Mouse (Mus musculus) left cerebral cortex, adult 18-20 months (tissue): ENCODE data around the gene Trim72. TPM values are rescaled to one million over a fixed set of nuclear protein-coding genes. Genes with fewer than 3 reads are reported as not detected.
"Not testable (repeated sequence)": the region's sequence is repeated elsewhere in the genome, so short reads cannot be mapped to it uniquely, and the experiment has no call there.

Source experiments
- DNase-seq, 2 experiments: peaks; one replicate each; pipeline ENCODE4 v3.0.0; 2021 to 2022; ENCODE audit warnings: low spot score in 2 of 2, mixed read lengths in 1 of 2
- total RNA-seq, 2 experiments: library from RNA; stranded (reverse); gene quantifications; 2 replicates each; pipeline ENCODE4 v1.2.3; 2021

Trim72 gene
- total RNA-seq, 2 experiments from 2014 or later = 0.66 to 0.72 TPM

DNA sequence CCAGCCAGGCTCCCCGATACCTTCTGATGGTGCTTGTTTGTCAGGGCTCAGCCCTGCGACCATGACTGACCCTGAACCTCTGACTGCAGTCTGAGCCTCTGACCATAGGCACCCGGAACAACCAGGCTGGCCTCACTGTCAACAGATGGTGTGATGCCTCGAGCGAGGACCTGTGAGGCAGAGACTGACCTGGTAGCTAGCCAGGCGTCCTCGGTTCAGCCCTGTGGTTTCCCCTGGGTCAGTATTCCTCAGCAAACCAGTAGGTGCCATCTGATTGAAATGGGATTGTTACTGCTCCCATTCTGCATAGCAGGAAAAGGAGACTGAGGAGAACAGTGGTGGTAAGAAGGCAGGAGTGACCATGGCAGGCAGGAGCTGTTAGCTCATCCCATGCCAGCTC is 2.4 kb downstream of the Trim72 start:
- no peak for DNase-seq

DNA sequence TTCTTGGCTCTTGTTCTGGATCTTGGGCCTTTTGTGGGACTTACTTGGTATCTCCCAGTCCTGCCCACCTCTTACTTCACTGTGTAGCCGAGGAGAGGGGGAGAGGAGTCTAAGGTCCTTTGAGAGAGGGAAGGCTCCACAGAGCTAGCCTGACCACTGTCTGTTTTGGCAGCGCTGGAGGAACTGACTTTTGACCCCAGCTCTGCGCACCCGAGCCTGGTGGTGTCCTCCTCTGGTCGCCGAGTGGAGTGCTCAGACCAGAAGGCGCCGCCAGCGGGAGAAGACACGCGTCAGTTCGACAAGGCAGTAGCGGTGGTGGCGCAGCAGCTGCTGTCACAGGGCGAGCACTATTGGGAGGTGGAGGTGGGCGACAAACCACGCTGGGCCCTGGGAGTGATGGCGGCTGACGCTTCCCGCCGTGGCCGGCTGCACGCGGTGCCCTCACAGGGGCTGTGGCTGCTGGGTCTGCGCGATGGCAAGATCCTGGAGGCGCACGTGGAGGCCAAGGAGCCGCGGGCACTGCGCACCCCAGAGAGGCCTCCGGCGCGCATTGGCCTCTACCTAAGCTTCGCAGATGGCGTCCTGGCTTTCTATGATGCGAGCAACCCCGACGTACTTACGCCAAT is 6.1 kb downstream of the Trim72 start:
- no peak for DNase-seq

DNA sequence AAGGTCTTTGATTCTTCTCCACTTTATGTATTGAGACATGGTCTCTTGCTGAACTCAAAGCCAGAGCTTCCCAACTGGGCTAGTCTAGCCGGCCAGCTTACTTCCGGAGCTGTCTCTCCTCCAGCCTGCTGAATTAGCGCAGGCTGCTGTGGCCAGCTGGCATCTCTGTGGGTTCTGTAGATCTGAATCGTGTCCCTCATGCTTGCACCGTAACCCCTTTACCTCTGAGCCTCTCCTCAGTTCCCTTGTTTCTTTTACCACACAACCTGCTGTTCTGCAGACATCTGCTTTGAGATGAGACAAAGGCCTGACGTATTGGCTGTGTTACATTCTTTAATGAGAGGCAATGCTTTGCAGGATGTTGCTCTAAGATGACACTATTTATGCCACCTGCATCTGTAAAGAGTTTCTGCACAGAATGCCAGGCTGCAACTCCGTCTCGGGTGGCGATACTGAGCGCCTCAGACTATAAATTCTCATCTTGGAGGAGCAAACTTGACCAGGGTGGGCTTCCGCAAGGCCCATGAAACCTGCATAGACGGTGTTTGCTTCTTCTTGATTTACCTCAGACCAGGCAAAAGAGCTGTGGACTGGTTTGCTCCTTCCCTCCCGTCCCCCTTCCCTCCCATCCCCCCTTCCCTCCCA is 8.5 kb downstream of the Trim72 start:
- DNase-seq = no peak

DNA sequence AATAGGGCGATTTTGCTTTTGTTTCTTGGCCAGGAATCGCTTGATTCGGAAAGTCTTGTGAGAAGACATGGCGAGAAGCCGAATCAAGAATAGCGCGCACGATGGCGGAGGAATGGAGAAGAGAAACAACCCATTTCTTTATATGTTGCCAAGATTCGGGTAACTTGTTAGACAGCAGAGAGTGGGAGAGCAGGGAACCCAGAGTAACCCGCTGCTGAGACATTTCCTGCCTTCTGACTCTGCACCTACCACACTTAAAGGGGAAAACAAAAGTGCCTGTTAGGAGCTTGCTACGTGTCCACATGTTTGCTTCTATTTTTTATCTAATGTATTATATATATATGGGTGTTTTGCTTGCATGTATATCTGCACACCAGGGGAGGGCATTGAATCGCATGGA is 9.4 kb downstream of the Trim72 start:
- no peak for DNase-seq

DNA sequence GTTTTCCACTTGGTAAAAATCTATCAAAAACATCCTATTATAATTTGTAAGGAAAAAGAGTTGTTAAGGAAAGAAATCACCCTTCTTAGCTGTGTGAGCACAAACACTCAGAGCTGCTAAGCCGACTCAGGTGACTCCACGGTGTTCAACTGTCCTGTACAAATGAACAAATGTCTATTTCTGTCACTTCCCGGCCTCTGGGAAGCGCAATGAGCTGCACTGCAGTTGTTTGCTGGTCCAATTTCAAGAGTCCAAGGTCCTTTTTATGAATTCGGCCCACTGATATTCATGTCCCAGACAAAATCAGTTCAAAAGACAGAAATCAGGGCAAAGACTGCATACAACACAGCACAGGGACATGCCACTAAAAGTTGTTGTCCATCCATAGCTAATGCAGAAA is 12.4 kb downstream of the Trim72 start:
- not testable (repeated sequence) for DNase-seq

DNA sequence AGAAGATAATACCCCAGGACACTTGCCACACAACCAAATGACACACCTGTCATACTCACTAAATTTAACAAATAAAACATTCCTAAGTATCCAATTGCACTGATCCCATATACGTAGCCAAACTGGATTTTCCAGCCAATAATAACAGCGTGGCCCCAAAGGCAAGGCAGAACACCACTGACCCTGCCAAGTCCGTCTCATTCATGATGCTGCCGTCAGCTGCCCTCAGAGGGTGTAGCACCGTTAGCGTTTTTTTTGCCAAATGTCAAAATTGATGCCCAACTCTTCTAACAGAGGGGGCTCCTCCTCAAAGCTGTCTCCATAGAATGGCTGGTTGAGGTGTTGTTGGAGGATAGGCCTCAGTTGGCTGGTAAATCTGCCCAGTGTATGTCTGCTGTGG is 12.9 kb downstream of the Trim72 start:
- no peak for DNase-seq

DNA sequence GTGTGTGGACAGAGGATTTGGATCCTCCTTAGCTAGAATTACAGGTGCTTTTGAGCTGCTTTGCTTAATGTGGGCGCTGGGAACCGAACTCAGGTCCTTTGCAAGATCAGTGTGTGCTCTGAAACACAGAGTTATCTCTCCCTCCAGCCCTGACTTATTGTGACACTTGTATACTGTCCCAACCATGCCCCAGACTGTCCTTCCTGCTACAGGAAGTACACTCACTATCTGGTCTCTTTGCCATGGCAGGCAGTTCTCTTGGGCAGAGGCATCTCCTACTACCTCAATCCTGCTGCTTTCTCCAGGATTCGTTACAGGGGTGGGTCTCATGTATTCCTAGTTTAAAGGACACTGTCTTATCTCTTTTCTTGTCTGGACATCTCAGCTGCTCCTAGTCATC is 14.5 kb downstream of the Trim72 start:
- DNase-seq = no peak

DNA sequence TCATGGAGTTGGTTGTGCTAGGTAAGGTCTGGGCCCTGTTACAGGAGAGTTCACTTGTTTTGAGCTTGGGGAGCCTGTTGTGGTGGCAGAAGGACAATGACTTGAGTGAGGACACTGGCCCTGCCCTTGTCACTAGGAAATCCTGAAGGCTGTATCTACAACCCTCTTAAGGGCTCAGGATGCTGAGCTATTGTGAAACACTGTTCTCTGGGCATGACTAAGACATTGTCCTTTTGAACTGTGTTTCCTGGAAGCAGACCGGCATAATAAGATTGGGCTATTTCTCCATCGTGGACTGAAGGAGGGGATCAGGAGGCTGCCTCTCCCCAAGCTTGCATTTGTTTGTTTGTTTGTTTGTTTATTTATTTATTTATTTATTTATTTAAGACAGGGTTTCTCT is 15.4 kb downstream of the Trim72 start:
- DNase-seq = no peak

DNA sequence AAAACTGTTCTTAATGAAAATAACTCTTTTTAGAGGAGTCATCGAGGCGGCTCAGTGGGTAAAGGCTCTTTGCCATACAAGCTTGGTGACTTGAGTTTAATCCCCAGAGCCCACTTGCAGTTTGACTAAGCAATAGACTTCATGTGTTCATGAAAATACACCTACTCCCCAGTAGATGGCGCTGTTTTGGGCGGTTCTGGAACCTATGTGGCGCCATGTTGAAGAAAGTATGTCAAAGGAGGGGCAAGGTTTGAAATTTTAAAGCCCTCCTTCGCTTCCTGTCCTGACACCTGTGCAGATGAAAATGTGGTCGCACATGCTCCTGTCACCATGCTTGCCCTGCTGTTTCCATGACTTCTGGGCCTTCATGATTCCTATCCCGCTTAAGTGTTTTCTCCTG is 19.2 kb downstream of the Trim72 start:
- DNase-seq = no peak

DNA sequence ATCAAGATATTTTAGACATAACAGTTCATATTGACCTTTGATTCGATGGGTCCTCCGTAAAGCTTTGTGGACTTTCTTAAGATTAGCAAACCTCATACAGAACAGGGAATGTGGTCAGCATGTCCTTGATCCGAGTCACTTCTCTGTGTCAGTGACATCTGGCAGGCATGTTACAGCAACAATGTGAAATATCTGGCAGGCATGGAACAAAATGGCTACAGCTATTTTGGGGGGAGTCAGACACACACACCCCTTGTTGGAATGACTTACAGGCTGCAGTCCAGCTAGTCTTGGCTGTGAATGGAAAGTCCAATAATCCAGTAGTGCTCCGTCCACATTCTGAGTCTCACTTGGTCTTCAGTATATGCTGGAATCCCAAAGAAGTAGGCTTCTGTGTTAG is 19.8 kb downstream of the Trim72 start:
- DNase-seq = no peak

DNA sequence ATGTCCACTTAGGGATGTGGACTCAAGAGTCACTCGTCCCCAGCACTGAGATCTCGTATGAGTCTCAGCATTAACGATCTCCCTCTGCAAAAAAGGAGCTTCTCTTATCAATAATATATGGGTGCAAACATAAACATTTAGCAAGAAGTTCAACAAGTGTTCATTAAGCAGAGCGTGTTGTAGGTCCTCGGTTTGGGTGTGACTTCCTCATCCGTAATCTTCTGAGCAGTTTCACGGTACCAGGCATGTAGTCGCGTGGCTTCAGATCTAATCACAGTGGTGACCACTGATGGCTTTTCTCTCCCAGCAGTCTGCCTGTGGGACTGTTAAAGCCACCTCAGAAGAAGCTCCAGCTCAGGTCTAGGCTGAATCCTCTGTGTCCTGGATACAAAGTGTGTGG is 20.6 kb downstream of the Trim72 start:
- no peak for DNase-seq

DNA sequence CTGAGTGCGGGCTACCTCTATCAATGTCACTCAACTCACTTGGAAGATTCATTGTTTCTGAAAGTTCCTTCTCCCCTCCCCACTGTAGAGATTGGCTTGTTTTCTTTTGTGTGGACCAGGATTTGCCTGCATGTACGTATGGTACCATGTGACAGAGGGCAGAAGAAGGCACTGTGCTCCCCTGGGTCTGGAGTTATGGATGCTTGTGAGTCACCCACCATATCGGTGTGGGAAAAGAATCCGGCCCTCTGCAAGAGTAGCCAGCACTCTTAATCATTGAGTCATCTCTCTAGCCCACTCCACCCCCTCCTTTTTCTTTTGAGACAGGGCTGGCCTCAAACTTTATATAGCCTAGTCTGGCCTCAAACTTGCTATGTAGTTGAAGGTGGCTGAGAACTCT is 21.2 kb downstream of the Trim72 start:
- no peak for DNase-seq

DNA sequence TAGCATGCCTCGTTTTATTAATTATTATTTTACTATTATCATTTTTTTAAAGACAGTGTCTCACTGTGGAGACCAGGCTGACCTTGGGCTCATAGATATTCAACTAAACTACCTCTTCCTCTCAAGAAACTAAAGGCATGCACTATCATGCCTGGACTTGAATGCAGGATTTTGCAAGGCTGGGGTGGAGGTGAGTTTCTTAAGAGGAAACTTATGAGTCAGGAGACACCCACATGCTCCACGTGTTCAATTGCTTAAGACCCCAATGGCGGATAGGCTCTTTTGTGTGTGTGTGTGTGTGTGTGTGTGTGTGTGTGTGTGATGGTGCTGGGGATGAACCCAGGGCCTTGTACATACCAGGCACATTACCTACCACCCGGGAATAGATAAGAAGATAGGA is 21.6 kb downstream of the Trim72 start:
- no peak for DNase-seq

DNA sequence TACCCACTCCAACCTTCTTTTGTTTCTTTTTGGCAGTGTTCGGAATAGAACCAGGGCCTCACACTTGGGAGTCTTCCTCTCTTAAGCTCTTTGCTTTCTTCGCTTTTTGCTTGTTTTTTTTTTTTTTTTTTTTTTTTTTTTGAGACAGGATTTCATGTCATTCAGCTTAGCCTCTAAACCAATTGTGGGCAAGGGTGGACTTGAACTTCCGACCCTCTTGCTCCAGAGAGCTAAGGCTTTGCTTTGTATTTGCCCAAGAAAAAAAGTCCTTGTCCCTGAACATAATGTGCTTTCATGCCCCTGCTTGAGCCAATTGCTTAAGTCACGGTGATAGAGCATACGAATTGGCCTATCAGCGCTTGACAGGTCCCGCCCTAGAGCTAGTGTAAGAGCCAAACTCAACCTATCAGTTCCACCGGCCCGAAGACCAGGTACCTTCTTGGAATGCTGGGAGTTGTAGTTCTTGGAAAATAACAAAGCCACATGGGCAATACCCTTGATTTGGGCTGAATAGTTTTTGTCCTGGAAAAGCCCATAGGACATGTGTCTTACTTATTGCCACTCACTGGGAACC is 27.7 kb downstream of the Trim72 start:
- DNase-seq = no peak

DNA sequence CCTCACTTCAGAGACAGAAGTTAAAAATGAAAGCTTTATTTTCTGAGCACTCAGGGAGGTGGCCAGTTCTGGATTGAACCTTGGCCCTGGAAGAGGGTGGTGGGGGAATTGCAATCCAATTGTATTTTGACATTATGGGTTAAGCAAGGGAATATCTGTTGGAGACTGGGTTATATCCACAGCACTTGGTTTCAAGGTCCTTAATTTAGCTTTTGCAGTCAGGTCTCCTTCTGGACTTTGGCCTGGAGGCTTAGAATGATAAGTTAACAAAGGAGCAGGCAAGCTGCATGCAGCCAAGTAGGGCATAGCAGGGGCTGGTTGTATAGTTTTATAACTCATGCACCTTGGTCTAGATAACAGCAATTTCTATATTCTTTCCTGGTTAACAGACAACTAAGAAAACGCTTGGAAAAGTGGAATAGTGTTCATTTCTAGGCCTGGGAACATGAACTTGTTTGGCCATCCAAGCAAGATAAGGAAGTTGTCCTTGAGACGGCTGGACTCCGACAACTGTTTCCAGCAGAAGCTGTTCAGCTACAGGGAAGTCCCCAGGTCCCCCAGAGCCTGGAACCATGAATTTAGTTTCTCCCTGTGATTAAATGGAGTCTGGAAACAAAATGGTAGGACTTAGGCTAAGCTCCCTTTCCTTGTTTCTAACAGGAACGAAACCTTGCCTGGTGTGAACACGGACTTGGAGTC is 28.7 kb downstream of the Trim72 start:
- no peak for DNase-seq

DNA sequence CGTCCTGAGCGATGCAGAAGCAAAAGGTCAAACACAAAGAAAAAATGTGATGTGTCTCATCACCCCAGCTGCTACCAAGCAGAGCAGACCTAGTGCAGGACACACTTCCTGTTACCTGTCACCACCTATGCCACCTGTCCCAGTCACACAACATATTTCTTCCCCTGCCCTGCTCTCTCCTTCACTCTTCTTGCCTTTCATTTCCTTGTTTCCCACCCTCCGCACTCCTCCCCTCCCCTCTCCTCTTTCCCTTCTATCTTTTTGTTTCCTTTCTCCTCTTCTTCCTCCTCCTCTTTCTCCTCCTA is 29.2 kb downstream of the Trim72 start:
- no peak for DNase-seq

DNA sequence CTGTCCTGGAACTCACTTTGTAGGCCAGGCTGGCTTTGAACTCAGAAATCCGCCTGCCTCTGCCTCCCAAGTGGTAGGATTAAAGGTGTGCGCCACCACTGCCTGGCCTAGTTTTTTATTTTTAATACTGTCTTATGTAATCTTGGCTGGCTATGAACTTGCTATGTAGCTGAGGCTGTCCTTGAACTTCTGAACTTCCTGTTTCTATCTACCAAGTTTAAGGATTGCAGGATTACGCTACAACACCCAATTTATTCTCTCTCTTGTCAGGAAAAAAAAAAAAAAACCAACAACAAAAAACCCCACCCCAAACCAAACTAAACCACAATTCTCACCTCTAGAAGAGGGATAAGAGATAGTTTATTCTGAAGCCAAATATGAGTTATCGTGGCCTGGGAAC is 29.9 kb downstream of the Trim72 start:
- no peak for DNase-seq

DNA sequence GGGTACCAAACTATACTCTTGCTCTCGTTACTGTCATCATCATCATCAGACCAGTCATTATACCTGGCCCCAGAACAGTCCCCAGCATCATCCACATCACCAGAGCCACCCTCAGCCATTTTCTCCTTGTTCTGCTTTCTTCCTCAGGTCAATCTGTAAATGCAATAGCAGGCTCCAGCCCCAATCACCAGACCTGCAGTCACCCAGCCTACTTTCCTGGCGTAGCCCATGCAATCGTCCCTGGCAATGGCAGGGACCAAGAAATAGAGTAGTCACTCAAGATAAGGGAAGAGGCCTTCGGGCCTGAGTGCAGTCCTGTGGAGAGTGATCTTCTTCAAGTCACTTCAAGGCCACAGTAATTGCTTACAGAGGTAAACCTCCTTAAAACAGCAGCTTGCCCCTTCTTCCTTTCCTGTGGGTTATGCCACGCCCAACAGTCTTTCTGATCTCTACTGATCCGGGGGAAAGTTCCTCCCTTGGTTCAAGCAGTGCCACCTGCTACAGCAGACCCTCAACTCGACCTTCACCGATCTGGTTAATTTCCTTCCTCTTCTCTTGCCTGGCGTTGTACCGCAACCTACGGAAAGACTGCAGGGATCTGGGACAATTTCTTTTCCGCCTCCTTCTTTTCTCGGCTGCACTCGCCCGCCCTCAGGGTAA is 38.5 kb downstream of the Trim72 start:
- DNase-seq = not testable (repeated sequence)

DNA sequence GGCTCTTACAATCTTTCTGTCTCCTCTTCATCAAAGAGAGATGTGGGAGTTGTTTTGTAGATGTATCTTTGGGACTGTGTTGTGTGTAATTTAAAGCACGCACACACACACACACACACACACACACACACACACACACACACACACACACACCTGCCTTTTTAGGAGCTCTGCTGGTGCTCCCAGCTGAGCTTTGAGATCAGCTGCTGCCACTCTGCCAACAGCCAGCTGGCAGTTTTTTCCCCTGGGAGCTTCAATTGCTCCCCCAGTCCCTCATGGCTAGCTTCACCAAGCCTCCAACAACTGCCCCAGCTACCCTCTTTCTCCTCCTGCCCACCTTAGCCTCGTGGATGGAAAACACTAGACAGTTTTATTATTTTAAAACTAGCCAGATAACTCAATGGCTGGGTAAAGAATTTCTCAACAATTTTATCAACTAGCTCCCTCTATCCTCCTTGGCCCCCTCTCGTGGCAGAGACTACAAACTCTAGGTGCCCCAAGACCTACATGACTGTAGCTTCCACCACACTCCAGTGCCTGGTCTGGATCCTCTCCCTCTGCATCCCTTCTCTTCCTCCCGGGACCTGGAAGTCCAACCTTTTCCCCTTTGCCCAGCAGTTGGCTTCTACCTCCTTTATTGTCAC is 40.5 kb downstream of the Trim72 start:
- no peak for DNase-seq

DNA sequence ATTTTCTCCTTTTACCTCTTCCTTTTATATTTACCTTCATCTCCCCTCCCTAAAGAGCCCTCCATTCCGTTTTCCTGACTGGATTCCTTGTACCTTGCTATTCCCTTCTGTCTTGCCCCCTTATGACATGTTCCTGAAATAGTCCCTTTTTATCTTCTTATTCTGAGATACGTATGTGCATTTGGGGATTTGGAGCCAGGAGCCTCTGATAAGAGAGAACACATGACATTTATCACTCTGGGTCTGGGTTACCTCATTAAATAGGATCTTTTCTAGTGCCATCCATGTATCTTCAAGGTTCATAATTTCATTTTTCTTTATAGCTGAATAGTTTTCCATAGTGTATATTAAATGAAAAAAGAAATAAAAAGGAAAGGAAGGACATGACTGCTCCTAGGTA is 41.9 kb downstream of the Trim72 start:
- no peak for DNase-seq

DNA sequence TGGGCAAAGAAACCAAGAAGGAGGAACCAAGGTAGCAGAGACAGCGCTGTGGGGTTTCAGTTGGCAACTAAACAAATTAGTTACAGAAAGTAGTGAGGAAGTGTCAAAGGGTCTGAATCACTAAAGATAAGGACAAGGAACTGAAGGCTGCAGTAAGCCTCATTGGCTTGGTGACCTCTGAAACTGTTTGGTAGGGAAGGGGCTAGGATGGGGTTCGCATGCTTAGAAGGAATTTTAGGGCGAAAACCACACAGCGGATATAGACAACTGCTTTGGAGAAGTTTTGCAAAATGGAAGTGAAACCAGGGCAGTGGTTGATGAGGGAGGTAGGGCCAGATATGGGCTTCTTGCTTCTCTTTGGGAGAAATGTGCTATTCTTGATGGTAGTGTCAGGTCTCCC is 45.1 kb downstream of the Trim72 start:
- no peak for DNase-seq

DNA sequence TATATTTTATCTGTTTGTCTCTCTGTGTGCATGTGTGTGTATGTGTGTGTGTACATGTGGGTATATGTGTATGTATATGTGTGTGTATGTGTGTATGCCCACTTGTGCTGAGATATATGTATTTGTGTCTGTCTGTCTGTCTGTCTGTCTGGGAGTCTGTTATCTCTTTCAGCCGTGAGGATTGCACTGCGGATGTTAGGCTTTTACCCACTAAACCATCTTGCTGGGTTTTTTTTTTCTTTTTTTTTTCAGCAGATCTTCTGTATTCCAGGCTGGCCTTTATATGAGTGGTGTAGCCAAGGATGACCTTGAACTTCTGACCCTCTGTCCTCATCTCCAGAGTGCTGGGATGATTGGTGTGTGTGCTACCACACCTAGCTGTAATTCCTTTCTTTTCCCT is 45.5 kb downstream of the Trim72 start:
- DNase-seq = no peak
